Mouse (Mus musculus) brain, embryonic 14.5 days (tissue): ENCODE measurements around the gene Hectd4.

Experiments used
- CTCF ChIP-seq: fragments of 200-500 bp; IDR thresholded peaks from 2 replicates; pipeline ENCODE4 v1.5.1; 2012; ENCODE audit warnings: inconsistent platforms, mild to moderate bottlenecking, moderate library complexity, borderline replicate concordance; ENCODE audit not compliant: insufficient read depth, insufficient read length; ENCODE audit errors: extremely low read depth
- POLR2A ChIP-seq: fragments of 200-500 bp; IDR thresholded peaks from 2 replicates; pipeline ENCODE4 v1.6.1; 2012; ENCODE audit warnings: mild to moderate bottlenecking, inconsistent platforms, borderline replicate concordance; ENCODE audit not compliant: poor library complexity, insufficient read depth, insufficient read length, severe bottlenecking; ENCODE audit errors: extremely low read depth

DNA sequence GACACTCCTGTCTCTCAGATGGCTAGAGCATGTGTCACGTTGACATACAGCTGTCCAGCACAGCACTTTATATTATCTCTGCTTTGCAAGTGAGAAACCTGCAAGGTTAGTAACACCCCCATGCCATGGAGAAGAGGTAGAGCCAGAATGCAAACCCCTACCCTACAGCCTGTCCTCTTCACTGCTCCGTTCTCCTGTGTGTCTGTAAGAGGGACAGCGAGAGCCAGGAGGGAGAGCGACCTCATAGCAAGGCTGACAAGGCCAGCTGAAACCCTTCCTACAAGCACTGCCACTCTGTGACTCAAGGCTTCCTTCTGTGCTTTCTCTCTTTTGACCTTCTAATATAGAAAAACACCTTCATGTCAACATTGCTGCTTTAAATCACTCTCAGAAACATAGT is 60.4 kb downstream of the Hectd4 start:
- TF ChIP-seq CTCF (no peak), POLR2A (no peak)
